In the genomic region with DNA sequence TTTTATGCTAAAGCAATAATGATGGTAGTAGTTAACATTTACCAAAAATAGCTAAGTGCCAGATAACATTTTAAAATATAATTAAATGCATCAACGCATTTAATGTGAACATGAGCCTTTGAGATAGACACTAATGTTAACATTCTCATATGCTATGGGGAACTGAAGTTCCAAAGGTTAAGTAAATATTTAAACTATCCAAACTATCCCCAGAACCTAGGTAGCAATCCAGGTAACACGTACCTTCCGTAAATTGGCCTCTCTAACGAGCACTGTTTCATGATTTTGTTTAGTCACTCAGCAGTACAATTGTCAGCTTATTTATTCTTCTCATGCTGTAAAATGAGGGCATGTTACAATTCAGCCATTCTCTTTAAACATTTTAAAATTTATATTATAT, we compare ENCODE assay signal across 18 mouse cellular contexts. TPM values are rescaled to one million over a fixed set of nuclear protein-coding genes. Genes with fewer than 3 reads are reported as not detected.
DNase-seq lines count a peak whose midpoint lies in the region; ATAC-seq and TF ChIP-seq lines count a peak whose summit lies in the region.
"Had no signal": no experiment of that assay in that cellular context is flagged by ENCODE, and none has a peak within 500 bp of the region (broad histone marks: within the 10 kb centered on the region; RNA-seq: fewer than 3 reads in every experiment).

No protein-coding gene starts in this region.

- no peaks in the 10 kb centered on the region for H3K79me2 ChIP-seq in liver, adult 2 months (ENCODE audit: control insufficient read depth, insufficient read depth, low read length)

- TF ChIP-seq CTCF in liver, adult 2 months (IDR thresholded peaks at IDR 0.05; ENCODE audit: low read depth, low read length), result no peak
- TF ChIP-seq CTCF in liver, postnatal 0 days (IDR thresholded peaks at IDR 0.05; ENCODE audit: low read depth), result no peak

- WGBS in liver, adult 2 months, result 30% methylated on average over 4 of the region's 4 CpGs
- WGBS in liver, embryonic 11.5 days, result 82% methylated on average over 4 of the region's 4 CpGs
- 55% methylated on average over 4 of the region's 4 CpGs for WGBS in liver, postnatal 0 days (ENCODE audit: insufficient replicate concordance)

- H3K27me3 ChIP-seq in liver, adult 2 months (ENCODE audit: control insufficient read depth, insufficient read depth, low read length), result no peaks in the 10 kb centered on the region
- no peaks in the 10 kb centered on the region for H3K27me3 ChIP-seq in liver, embryonic 11.5 days (replicated peaks; ENCODE audit: control insufficient read depth, insufficient read depth, low read length)
- no peaks in the 10 kb centered on the region for H3K27me3 ChIP-seq in liver, postnatal 0 days (ENCODE audit: insufficient read depth, low read length)
- H3K27me3 ChIP-seq: embryonic facial prominence, embryonic 12.5 days; forebrain, embryonic 13.5 days; forebrain, embryonic 15.5 days had no signal

- H3K9ac ChIP-seq in liver, adult 2 months (ENCODE audit: low read depth, low read length), result no peak overlapping the region
- H3K9ac ChIP-seq in liver, embryonic 11.5 days (ENCODE audit: low read depth, low read length), result no peak overlapping the region
- no peak overlapping the region for H3K9ac ChIP-seq in liver, postnatal 0 days (replicated peaks)
- H3K9ac ChIP-seq: embryonic facial prominence, embryonic 12.5 days; forebrain, embryonic 13.5 days; forebrain, embryonic 15.5 days; forebrain, postnatal 0 days had no signal

- peak; percentile 48 for DNase-seq in liver, adult 2 months (ENCODE audit: extremely low read depth, low read depth, low spot score)
- no peak for DNase-seq in liver, embryonic 11.5 days (ENCODE audit: low spot score)
- no peak for DNase-seq in liver, postnatal 0 days
- DNase-seq in liver, result no peak
- DNase-seq: adrenal gland, adult 8-10 months; adrenal gland, postnatal 14 days; adrenal gland, postnatal 36 days; cerebellum, adult 11-12 months; cerebellum, adult 2 months; cerebellum, adult 9-10 months; cerebellum, postnatal 10 days; cerebellum, postnatal 25 days; forebrain, postnatal 0 days had no signal

- no peak overlapping the region for H3K4me3 ChIP-seq in liver, adult 2 months (ENCODE audit: insufficient read depth, low read depth, low read length)
- H3K4me3 ChIP-seq in liver, embryonic 11.5 days (ENCODE audit: low read depth, low read length), result no peak overlapping the region
- H3K4me3 ChIP-seq in liver, postnatal 0 days (ENCODE audit: low read depth, low read length), result no peak overlapping the region
- H3K4me3 ChIP-seq: embryonic facial prominence, embryonic 10.5 days; embryonic facial prominence, embryonic 12.5 days; forebrain, embryonic 13.5 days; forebrain, embryonic 15.5 days had no signal

- H3K9me3 ChIP-seq in liver, embryonic 11.5 days (ENCODE audit: control insufficient read depth, low read length), result no peaks in the 10 kb centered on the region
- no peaks in the 10 kb centered on the region for H3K9me3 ChIP-seq in liver, postnatal 0 days (ENCODE audit: low read length)
- H3K9me3 ChIP-seq: embryonic facial prominence, embryonic 10.5 days; embryonic facial prominence, embryonic 12.5 days; forebrain, embryonic 13.5 days; forebrain, embryonic 15.5 days had no signal

- H3K4me2 ChIP-seq in liver, embryonic 11.5 days, result no peak overlapping the region
- no peak overlapping the region for H3K4me2 ChIP-seq in liver, postnatal 0 days (ENCODE audit: low read depth, low read length)
- H3K4me2 ChIP-seq: embryonic facial prominence, embryonic 12.5 days; forebrain, embryonic 13.5 days; forebrain, embryonic 15.5 days had no signal

- H3K36me3 ChIP-seq in liver, adult 2 months (ENCODE audit: control insufficient read depth, insufficient read depth, low read length), result no peaks in the 10 kb centered on the region
- no peaks in the 10 kb centered on the region for H3K36me3 ChIP-seq in liver, embryonic 11.5 days (ENCODE audit: control insufficient read depth, insufficient read depth, low read length)
- H3K36me3 ChIP-seq in liver, postnatal 0 days (replicated peaks; ENCODE audit: insufficient read depth, low read length), result no peaks in the 10 kb centered on the region
- H3K36me3 ChIP-seq: embryonic facial prominence, embryonic 10.5 days; embryonic facial prominence, embryonic 12.5 days; forebrain, embryonic 15.5 days had no signal

- no peak for TF ChIP-seq EP300 in liver, postnatal 0 days (IDR thresholded peaks at IDR 0.05; ENCODE audit: low read depth)

- ATAC-seq in liver, embryonic 11.5 days (replicated peaks; ENCODE audit: low FRiP score), result no peak
- ATAC-seq in liver, postnatal 0 days, result peak; percentile 70
- no peak for ATAC-seq in activated CD4-positive, CD25-positive, alpha-beta regulatory T cell, adult 4 months
- ATAC-seq: forebrain, embryonic 13.5 days; forebrain, embryonic 15.5 days; forebrain, postnatal 0 days had no signal

- peaks cover 1% of the 10 kb centered on the region for H3K4me1 ChIP-seq in liver, adult 2 months (ENCODE audit: control insufficient read depth, insufficient read depth, low read length)
- peaks cover 7% of the 10 kb centered on the region; the same call in 1 of the 2 replicates for H3K4me1 ChIP-seq in liver, embryonic 11.5 days (replicated peaks; ENCODE audit: control insufficient read depth, insufficient read depth, low read length)
- peaks cover 20% of the 10 kb centered on the region for H3K4me1 ChIP-seq in liver, postnatal 0 days (ENCODE audit: insufficient read depth)
- H3K4me1 ChIP-seq: embryonic facial prominence, embryonic 10.5 days; embryonic facial prominence, embryonic 12.5 days; forebrain, embryonic 13.5 days; forebrain, embryonic 15.5 days had no signal

- no peak for TF ChIP-seq POLR2A in liver, adult 2 months (IDR thresholded peaks at IDR 0.05; ENCODE audit: extremely low read depth, insufficient read depth, low read length)

- no peak overlapping the region for H3K27ac ChIP-seq in liver, adult 2 months (replicated peaks; ENCODE audit: insufficient read depth, low read depth, low read length)
- no peak overlapping the region for H3K27ac ChIP-seq in liver, embryonic 11.5 days (ENCODE audit: low read depth, low read length)
- H3K27ac ChIP-seq in liver, postnatal 0 days (ENCODE audit: low read depth), result peak overlapping the region; percentile 42
- H3K27ac ChIP-seq: embryonic facial prominence, embryonic 10.5 days; embryonic facial prominence, embryonic 12.5 days; forebrain, embryonic 13.5 days; forebrain, embryonic 15.5 days had no signal

RNA-seq across cellular contexts. Expression of a gene that starts 13.6 kb away (rescaled TPM):
- total RNA-seq in liver, adult 2 months (2014; rRNA removed), result 90.3 and 121 TPM in 2 replicates
- polyA plus RNA-seq in liver, adult 2 months (2012; rRNA removed), result 16.2 and 18.4 TPM in 2 replicates
- 83.2 and 90.2 TPM in 2 replicates for polyA plus RNA-seq in liver, embryonic 11.5 days (2014; fragmentation: Nextera tagmentation; extraction: Ambion mirVana)
- 110 and 117 TPM in 2 replicates for polyA plus RNA-seq in liver, postnatal 0 days (2015; fragmentation: Nextera tagmentation; extraction: Ambion mirVana)
- 100 to 1,000 TPM; 210 to 248 TPM for polyA plus RNA-seq in activated CD4-positive, CD25-positive, alpha-beta regulatory T cell, adult 4 months (2017; shearing (Covaris generic))

RNA-seq across cellular contexts. Expression of a gene that starts 59.7 kb away (rescaled TPM):
- total RNA-seq in liver, adult 2 months (2014; rRNA removed), result 308 and 311 TPM in 2 replicates
- polyA plus RNA-seq in liver, adult 2 months (2012; rRNA removed), result 225 and 253 TPM in 2 replicates
- polyA plus RNA-seq in liver, embryonic 11.5 days (2014; fragmentation: Nextera tagmentation; extraction: Ambion mirVana), result 63.6 and 63.8 TPM in 2 replicates
- polyA plus RNA-seq in liver, postnatal 0 days (2015; fragmentation: Nextera tagmentation; extraction: Ambion mirVana), result 110 and 117 TPM in 2 replicates
- 10 to 100 TPM; 34.0 to 48.4 TPM for polyA plus RNA-seq in activated CD4-positive, CD25-positive, alpha-beta regulatory T cell, adult 4 months (2017; shearing (Covaris generic))
